Mouse (Mus musculus): ENCODE results near the gene Msln.
"Not testable (repeated sequence)": the region's sequence is repeated elsewhere in the genome, so short reads cannot be mapped to it uniquely, and the experiment has no call there.

Gene Msln

DNA sequence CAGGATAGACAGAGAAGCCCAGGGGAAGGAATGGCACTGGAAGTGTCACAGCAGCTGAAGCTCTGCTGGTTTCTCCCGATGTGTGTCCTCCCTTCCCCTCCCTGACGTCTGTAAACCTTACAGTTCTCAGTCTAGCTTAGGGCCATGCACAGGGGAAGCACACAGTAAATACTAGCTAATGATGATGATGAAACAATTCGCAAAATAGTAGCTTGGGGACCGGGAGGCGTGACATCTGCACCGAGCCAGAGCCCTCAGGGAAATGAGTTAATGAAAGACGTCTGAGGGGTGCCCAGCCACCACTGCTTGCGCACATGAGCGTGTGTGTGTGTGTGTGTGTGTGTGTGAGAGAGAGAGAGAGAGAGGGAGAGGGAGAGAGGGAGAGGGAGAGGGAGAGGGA lies 15.2 kb upstream of the Msln start:
- DNase-seq, result no peak

DNA sequence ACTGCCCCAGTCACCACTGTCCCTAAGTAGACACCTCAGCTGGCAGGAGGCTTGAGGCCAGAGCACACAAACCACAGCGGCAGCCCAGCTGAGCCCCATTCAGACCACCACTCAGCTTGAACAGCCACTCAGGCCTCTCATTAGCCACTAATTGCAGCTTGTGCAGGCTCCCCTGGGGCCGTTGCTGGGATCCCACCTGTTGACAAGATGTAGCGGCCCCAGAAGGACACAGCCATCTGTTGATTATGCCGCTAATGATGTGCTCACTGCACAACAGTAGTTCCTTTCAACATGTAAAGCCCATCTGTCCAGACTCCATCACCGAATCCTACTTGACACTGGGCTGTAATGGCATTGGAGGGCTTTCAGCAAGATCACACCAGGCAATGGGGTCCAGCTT lies 11.7 kb upstream of the Msln start:
- no peak for DNase-seq

DNA sequence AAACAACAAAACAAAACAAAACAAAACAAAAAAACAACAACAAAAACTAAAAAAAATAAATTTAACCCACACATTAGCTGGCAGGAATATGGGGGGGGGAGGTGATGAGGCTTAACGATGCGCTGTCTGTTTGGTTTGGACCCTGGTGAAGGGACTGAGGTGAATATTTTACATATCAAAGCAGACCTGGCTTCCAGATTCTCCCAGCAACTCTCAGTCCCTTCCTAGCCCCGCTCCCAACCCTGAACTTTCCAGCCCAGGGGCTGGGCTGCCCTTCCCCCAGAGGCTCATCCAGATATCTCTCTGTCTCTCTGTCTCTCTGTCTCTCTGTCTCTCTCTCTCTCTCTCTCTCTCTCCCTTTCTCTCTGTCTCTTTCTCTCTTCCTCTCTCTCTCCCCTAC lies 8.4 kb upstream of the Msln start:
- no peak for DNase-seq

DNA sequence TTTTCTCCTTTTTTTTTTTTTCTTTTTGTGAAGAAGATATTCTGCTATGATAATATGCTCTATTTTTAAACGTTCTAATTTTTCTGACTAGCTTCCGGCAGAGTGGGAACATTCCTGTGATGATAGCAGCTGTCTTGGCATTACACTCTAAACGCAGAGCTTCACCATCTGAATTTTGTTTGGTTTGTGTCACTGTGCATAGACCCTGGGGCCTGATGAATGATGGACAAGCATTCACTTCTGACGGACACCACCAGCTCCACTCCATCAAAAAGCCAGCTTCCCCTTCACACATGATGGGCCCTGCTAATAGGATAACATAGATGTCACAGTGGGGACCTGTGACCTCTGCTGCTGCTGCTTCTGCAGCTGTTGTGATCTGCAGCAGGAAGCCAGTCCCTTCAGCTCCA lies 7.4 kb upstream of the Msln start:
- no peak for DNase-seq

DNA sequence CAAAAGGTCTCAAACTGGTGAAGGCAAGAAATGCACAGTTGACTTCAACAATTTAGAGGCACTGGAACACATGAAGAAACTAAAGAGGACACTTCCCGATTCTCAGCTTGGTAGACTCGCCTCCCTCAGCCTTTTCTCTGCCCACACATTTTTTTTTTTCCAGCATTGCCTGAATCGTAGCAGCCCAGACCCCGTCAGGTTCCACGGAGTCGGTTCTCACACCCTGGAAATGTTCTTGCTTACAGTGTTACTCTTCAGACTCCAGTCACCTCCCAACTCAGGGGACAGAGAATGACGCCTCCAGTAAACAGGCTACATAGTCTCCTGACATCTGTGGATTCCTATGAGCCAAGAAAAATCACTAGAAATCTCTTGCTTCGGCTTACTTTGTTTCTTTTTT lies 6.0 kb upstream of the Msln start:
- DNase-seq, result no peak

DNA sequence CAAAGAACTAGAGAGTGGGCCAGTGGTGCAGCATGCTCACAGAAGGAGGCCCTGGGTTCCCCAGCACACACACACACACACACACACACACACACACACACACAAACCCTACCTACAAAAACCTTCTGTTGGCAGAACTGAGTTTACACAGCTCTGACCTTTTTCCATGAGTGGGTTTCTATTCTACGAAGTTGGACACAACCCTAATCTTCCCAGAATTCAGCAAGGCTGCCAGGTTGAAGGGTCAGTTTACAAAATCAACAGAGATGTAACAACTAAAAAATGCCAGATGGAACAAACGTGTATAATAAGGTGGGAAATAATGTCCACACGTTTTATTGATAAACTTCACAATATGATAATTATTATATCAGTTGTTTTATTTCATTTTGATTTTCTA lies 3.5 kb upstream of the Msln start:
- DNase-seq, result no peak

DNA sequence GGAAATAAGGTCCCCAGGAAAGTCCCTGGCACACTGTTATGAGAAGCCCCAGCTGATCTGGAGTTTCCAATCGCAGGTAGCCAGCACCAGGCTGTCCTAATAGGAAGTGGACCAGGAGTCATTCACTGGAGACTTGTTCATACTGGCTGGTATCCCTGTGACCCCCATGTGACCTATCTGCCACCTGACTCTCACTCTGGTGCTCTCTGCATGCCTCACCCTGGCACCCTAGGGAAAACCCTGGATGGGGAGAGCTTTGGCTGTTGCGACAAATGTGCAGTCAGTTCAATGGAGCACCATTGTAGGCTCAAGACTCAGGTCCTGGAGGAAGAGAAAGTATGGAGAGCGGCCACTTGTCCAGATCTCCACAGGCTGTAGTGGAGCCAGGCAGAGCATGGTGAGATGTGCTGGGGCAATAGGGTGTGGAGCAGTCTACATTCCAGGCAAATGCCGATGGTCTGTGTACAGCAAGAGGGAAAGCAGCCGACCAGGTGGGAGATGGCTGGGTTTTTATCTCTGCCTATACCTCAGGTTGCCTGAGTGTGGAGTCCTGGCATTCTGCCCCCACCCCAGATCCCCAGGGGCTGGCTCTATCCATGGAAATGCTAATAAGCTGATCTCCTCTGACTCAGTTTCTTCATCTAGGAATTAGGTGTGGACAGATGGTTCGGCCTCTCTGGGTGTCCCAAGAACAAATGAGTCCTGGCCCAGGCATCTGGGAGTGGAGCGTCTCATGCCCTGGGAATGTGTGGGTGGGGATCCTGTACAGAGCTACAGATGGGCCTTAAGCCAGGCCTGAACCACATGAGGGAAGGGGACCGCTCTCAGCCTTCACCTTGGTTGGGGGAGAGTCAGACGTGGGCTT lies 2.4 kb upstream of the Msln start:
- no peak for DNase-seq

DNA sequence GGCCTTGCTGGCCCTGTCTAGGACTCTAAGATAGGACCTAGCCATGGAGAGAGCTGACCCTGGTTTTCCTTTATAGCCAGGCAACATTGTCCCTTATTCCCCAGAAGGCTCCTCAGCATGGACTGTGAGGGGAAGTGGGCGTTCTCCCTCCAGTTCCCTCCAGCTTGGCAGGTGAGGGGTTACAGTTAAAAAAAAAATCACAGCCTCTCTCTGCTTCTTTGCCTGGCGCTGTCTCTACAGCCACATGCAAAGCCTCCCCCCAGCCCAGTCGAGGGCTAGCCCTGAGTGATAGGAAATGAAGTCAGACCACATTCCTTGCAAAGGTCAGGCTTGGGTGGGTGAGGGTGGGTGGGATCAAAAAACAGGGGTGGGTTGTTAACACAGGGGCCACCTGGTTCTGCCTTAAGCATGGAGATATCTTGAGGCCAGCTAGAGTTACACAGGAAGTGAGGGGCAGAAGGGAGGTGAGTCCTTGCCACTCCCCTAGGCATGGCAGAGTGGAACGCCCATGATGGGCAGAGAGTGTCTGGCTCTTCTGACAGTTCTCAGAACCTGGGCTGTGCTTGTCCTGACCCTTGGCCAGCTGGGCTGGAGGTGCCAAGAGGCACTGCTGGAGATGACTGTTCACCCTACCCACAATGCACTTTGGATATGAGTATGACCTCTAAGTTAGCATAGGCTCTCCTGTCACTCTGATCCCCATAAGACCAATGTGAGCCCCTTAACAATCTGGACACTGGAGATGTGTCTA lies 1.6 kb upstream of the Msln start:
- no peak for DNase-seq

DNA sequence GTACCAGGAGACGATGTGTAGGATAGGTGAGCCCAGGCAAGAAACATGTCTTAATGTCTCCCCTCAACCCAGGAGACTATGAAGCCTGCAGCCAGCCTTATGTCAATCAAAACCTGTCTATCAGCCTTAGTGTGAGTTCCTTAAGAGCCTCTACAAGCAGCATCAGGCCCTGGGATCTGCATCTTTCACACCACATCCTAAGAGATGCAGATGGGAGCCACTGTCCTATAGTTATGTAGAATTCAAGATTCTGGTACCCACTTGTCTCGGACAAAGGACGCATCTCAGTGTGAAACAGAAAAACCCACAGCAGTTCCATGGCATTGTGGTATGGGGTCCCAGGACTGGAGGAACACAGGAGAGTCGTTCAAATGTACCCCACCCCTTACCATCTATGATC lies 908 bp upstream of the Msln start:
- DNase-seq, result no peak

DNA sequence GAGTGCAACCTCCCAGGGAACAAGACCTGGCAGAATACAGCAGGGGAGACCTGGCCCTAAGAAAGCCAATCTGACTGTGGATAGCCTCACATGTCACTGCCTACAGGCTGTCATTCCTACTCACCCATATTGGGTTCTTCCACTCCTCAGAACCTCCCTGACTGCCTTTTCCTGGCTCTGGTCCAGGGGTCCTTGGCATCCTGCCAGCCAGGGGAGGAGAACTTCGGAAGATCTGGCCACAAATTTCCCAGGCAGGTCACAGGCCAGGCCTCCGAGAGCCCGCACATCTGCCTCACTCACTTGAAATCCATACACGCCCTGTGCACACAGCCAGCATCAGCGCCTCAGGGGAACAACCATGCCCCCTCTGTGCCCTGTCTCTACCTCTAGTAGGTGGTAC lies 2.7 kb downstream of the Msln start:
- DNase-seq, result peak; percentile 64

DNA sequence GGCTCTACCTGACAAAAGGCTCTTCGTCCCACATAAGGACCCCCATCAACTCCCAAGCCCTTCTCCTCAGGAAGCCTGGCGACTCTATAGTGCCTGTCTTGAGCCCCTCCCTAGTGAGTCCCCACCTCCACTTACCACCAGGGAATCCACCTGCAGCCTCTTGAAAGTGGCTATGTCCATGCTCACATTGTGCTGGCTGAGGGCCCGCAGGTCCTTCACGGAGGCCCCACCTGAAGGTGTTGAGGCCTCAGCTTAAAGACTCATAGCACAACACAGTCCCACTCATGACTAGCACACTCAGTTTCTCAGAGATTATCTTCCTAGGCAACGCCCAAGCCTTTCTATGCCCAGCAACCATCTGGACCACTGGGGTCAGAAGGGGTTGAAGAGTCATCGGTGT lies 4.9 kb downstream of the Msln start:
- DNase-seq, result no peak

DNA sequence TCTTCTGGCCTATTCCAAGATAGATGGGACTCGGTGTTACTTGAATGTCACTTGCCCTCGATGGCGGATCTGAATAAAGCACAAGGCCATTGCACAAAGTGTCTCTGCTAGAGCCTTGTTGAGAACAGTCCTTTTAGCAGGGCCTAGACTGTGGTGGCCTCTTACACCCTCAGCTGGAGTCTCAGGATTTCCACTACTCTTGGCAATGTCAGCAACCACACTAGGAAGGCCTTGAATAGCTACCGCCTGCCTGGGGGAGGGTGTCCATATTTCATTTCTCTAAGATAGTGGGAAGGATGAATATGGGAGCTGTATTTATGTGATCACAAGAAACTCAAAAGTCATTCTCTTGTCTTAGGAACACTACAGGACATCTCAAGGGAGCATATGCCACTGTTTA lies 5.9 kb downstream of the Msln start:
- no peak for DNase-seq

DNA sequence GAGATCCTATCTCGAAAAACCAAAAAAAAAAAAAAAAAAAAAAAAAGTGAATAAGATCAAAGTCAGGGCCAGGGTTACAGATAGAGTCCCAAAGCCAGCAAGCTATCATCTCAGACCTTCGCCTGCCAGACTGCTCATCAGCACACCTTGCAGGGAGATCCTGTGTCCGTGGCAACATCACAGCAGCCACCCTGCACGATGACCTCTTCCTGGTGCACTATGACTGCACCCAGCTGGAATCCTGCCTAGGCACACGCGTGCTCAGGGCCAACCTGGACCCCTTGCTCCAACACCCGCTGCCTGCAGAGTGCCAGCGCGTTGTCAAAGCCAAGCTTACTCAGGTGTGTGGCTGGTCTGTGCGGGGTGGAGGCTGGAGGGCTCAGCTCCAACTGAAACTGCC lies 9.9 kb downstream of the Msln start:
- no peak for DNase-seq

DNA sequence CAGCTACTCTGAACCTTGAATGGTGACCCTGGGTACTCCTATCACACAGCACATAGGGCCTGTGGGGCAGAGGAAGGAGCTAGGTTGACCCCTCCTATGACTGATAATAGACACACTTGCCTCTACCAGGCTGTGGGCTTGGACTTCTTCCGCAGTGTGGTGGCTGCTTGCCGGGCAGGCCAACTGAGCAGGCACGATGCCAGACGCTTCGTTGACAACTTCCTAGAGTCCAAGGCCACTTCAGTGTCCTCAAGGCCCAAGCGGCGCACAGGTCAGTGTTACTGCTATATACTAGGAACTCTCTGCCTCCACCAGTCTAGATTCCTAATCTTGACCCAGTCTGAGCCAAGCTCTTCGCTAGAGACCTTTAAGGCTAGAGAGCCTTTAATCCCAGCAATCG lies 10.3 kb downstream of the Msln start:
- no peak for DNase-seq

DNA sequence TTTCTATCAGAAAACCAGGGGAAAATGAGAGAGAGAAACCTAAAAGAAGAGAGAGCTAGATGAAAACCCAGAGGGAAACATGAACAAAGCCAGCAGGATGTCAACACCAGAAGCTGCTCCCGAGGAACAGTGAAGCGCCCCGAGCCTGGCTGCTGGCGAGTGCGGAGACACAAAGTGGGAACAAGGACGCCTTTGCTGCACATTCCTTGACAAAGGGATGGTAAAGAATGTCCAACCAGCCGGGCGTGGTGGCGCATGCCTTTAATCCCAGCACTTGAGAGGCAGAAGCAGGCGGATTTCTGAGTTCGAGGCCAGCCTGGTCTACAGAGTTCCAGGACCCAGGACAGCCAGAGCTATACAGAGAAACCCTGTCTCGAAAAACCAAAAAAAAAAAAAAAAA lies 12.7 kb downstream of the Msln start:
- DNase-seq, result not testable (repeated sequence)

DNA sequence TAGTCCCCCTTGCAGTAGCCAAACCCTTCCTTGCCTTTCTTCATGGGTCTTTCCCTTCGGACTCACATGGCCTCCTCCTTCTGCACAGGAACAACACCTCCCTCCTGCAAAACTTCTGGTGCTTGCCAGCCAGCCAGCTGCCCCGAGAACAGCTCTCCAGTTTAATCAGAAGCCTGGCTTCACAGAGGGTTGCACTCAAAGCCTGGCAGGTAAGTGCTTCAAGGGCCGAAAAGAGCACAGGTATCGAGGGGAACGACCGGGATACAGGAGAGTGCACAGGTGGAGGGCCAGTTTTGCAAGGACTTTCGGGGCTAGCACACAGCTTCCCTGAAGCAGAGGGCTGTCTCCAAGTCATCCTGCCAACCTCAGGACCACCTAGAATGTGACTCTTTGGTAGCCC lies 15.3 kb downstream of the Msln start:
- DNase-seq, result no peak

DNA sequence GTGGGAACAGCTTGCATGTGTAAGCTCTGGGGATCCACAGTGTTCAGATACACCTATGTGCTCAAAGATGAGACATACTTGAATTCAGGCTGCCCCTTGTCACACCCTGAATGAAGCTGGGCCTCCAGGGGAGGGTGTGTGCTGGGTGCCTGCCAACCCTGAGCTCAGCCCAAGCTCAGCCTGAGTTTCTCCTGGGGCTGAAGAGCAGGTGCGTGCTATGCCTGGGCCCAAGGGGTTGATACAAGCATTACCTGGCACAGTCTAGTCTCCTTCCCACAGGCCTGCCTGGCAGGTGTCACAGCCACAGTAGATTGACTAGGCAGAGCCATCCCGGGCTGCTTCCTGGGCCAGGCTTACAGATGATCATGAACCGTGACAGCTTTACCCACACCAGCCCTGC lies 18.4 kb downstream of the Msln start, which contains the start of gene Mslnl:
Gene Mslnl, plus strand, starts transcription at position 298 of the 400 bp plus-strand sequence.
- DNase-seq, result no peak

DNA sequence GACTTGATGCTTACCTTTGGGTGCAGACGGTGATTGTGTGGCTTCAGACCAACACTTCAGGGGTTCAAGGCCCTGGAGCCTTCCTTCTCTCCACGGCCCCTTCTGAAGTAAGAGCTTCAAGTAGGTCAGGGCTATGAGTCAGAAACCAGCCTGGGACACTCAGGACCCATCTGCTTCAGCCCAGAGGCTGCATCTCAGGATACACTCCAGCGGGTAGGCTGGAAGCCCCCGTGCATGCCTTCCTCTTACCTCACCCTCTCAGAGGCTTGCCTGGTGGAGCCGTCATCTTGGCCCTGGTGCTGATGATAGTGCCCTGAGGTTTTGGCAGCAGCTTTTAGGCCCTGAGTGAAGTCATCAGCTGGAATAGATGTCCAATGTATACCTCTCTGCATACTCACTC lies 18.9 kb downstream of the Msln start:
- no peak for DNase-seq

DNA sequence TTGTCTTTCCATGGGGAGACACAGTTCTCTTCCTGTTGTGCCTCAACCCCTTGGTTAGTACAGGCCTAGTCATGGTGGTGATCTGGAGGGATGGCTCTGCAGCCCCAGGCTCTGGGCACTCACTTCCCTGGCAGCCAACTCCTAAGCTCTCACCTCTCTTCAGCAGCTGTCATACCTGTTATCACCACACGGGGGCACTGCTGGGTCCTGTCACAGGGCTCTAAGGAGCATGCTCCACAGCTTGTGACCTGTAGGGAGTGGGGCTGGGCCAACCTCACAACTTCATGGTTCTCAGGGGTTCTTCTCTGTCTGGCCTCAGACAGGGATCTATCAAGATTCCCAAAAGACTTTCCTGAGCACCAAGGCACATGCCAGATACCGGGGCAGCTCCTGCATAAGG lies 22.1 kb downstream of the Msln start:
- DNase-seq, result peak; percentile 90

DNA sequence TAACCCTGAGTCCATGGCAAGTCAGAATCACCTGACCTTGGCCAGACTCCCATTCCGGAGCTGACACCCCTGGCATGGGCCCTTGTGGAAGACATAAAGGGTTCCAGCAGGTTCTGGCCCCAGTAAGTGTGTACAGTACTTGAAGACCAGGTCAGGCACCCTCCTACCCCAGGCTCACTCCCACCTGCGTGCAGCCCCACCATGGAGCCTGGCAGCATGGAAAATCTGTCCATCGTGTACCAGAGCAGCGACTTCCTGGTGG lies 26.2 kb downstream of the Msln start:
- DNase-seq, result no peak

DNA sequence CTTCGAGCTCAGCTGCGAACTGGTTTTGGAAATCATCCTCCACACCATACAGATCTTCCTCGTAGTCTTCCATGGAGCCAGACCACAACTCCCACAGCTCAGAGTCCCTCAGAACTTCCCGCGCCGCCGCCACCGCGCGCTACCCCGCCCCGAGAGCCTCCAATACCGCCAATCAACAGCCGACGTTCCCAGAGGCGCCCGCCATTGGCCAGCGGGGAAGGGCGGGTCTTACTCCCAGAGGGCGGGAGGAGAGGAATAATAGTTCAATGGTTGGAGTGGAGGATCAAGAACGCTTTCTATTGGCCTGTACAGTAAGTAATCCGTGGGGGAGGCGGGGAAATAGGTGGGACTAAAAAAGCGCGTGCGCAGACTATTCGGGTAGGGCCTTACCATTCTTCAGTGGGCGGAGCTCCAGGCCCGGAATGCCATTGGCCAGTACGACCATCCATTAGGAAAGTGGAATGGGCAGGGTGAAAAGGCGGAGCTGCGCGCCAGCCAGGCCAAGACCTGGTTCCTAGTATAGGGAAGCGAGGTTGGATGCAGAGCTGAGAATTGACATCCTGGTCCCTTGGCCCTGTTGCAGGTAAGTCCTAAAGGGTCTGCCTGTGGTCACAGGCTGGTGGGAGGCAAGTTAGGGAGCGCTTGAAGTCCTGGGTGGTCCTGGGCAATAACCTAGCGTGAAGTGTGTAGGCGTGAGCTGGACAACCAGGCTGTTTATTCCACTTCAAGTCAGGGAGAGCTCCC lies 26.7 kb downstream of the Msln start, which contains the start of the genes Chtf18 and Rpusd1:
Gene Chtf18, minus strand, starts transcription at position 155 of the 744 bp plus-strand sequence.
Gene Rpusd1, plus strand, starts transcription at position 406 of the 744 bp plus-strand sequence.
- DNase-seq, result peak; percentile 97

DNA sequence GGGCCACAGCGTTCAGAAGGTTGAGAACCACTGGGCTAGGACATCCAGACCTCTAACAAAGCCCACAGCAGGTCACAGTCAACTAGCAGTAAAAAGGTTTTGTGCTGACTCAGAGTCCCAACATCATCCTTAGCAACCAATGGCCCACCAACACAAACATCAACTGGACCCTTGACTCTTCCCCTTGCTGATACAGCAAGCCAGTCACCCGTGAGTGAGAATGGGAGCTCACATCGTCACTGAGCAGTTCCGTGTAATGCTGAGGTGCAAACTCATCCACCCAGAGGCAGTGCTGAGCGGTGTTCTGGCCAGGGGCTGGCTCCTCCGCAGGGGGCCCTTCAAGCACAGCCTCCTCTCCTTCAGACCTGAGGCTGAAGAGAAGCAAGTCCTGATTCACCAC lies 28.9 kb downstream of the Msln start:
- DNase-seq, result no peak

DNA sequence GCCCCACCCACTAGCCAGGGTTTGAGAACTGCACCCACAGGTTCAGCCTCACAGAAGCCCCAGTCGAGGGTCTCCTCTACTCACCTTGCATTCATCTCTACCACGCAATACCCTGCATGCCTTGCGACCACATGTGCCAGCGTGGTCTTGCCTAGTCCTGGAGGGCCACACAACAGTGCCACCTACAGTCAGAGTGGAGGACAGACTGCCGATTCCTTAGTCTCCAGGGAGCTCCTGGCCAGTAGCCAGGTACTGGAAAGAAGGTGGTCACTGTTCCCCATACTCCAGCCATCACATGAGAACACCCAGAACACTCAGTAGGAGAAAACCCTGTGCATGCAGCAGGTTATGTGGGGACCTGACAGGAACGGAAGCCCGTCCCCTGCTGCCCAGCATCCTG lies 30.3 kb downstream of the Msln start:
- DNase-seq, result no peak

DNA sequence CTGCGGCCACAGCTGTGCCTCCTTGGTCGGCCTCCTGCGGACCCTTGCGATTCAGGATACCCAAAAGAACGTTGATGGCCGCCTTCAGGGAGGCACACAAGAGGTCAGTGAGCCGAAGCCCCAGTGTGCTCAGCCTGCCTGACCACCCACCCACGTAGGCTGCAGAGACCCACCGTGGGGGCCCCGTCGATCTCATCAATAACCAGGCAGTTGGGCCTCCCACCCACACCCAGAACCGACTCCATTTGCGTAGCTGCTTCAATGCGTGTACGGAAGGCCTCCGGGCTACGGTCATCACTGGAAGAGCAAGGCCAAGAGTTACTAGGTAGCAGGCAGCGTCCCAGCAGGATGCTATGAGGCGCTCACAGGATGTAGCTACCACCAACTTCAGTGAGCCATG lies 30.7 kb downstream of the Msln start:
- no peak for DNase-seq

Measured in right cerebral cortex, postnatal 14 days (tissue).